Mouse (Mus musculus): ENCODE results near the gene Pex16.

The Pex16 gene

DNA sequence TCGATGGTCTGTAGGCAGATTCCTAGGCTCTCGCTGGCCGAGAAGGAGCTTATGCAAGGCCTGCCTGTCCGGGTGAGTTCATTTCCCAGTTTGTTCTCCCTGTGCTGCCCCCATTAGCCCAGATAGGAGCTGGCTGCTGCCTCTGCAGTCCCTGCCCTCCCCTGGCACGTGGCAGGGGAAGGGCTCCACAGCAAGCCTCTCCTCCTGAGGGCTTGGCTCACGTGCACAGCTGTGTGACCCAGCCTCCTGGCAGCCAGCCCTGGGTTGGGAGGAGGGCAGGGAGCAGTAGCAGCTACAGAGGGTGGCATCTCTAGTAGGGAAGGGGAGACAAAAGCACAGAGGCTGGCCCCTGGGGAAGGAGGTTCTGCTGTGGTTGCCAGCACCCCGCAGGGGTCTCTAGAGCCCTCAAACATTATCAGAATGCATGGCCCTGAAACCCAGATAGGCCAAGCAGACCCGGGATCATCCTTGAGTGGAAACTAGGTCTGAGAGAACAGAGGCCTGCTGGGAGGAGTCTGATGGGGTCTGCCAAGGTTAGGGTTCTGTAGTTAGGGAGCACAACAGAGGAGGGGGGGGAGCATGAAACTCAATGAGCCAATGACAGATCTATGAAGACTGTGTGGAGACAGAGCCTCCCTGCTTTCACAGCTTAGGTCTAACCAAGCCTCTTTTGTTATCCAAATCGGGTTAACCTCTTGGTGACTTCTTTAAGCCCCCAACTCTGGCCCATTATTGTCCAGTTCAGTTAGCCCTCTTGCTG, 49.4 kb downstream of the Pex16 start:
- DNase-seq, result peak; percentile 98

DNA sequence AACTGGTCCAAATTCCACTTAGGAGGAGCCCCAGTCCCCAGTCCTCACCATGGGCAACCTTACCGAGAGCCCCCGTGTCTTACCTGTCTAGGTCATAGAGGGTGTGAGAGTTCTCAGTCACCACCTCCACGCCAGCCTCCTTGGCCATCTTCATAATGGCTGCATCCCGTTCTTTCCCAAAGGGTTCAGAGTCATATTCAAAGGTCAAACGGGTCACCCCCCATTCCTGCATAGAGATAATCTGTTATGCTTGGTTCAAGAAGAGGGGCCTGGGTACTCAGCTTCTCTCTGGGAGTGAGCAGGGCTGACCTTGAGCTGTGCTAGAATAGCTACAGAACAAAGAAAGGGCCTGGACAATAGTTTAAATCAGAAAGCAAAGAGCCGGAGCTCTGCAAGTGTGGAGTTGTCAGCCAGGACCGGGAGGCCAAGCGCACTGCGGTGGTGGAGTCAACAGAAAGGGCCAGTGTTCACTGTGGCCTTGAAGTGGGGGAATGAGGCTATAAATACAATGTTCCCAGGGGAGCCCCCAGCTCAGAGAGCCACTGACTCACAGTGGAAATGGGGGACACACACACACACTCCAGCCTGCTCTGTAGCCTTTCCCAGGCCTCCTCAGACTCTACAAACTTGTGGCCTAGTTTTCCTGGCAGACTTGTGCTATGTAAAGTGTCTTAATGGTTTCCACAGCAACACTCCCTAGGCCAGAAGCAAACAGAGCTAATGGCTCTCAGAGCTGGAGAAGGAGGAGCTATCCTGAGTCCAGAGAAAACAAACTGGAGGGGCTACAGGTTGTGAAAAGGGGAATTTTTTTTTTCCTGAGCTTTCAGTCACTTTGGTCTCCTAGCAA, 50.2 kb downstream of the Pex16 start:
- DNase-seq, result peak; percentile 62

DNA sequence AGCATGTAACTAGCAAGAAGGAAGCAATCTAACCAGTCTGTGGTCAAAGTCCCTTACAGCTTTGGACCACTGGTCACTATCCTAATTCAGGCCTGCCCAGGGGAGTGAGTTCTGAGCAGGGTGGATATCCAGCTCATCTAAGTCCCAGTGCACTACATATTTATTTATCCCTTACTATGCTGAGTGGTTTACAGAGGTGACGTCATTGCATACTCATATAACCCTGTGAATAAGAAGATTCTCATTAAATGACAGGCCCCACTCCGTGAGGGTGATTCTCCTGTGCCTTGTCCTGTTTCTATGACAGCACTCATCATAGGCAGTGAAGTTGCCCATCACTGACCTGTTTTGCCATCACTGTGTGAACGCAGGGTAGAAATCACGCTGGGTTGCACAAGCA, 50.9 kb downstream of the Pex16 start:
- no peak for DNase-seq

DNA sequence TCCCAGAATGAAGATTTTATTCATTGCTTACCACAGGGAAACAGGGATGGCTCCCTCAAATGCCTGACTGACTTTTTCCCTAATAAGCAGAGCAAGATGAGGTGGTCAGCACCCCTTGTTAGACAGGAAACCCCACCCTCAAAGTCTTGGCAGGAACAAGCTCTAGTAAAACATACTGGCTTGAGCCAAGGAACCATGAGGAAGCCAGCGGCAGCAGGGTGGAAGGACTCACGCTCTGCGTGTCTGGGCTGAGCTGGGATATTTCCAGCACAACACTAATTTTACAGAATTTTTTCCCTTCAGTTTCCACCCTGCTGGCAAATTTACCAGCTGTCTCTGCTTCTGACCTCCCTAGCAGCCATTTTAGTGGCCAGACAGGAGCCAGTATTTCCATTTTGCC, 52.0 kb downstream of the Pex16 start:
- DNase-seq, result no peak

DNA sequence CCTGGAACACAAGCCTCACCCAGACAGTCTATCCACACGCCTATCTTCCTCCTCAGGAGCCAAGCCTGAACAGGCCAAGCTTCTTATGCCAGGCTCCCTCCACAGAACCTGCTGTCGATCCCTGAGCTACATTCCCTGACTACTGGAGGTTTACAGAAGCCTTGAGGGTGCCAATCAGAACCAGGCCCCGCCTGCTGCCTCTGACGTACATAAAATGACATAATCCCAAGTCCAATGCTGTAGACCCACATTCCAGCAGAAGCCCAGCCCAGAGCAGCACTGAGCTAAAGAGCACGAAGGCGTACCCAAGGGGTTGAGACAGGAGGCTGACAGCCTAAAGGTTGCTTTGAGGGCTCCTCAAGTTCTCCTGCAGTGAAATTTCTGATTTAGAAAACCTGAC, 53.4 kb downstream of the Pex16 start:
- peak; percentile 93 for DNase-seq

DNA sequence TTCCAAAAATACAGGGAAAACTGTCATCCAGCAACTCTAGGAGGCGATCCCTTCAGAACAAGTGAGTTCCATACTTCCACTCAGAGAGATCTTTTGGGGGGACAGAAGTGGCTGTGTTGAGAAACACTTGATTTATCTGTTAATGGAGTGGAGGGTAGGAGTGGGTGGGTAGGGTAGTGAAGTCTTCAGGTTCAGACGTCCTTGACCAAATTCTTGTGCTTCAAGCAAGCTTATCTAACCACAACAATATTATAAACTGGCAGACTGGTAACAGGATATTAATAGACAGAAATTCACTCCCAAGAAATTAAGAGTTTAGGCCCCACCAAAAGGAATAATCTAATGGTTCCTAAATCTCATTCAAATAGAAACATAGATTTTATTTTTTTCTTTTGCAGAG, 55.6 kb downstream of the Pex16 start:
- no peak for DNase-seq

Measured in kidney, adult 11 months (tissue).